Mouse (Mus musculus): ENCODE results near the gene Ifrd2. TPM values are rescaled to one million over a fixed set of nuclear protein-coding genes. Genes with fewer than 3 reads are reported as not detected.
A peak's percentile ranks its signal among the peaks of the same experiment; 100 is the strongest.

Gene Ifrd2
- polyA plus RNA-seq, 1 experiment from 2014 or later, result 19.1 TPM

DNA sequence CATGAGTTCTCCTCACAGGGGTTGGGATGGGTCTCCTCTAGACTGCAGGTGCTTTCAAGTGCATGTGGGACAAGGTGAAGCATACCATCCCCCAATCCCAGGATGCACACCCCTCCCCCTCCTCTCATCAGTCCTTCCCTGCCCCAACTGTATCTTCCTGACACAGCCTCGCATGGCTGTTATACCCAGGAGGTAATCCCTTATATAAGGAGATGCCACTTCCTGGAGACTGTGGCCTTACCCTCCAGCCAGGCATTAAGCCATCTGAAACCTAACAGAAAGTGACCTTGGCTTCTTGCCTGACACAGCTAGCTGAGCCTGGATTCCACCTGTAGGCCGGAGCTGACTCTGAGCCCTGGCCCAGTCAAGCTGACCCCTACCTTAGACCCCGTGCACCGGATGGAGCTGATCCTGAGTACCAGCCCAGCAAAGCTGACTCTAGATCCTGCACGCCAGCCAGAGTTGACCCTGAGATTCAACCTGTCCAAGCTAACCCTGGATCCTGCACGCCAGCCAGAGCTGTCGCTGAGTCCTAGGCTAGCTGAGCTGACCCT, 4.9 kb upstream of the Ifrd2 start:
- CTCF ChIA-PET, result no interaction called here
- TF ChIP-seq CTCF (IDR thresholded peaks at IDR 0.05), result no peak
- DNase-seq (ENCODE audit: low read depth, low spot score), result no peak
- in situ Hi-C loops (cut with MboI; ENCODE audit: low pct_unique_long_range_greater_than_20kb), result no loop called here
- no peaks in the 10 kb centered on the region for H3K27me3 ChIP-seq
- POLR2A ChIA-PET, result interaction anchor here (1.1 to 3.2 kb wide), 2 partner anchors 17 to 20 kb away, joined by 3 to 9 read pairs; partner anchors contain the start of gene Tusc2
- no peak for ATAC-seq

DNA sequence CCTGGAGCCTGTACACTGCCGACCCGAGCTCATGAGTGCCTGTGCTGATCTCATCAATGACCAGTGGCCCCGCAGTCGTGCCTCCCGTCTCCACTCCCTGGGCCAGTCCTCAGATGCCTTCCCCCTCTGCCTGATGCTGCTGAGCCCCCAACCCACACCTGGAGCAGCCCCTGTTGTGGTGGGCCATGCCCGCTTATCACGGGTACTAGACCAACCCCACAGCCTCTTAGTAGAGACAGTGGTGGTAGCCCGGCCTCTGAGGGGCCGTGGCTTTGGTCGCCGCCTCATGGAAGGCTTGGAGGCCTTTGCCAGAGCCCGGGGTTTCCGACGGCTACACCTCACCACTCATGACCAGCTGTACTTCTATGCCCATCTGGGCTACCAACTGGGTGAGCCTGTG, 4.3 kb upstream of the Ifrd2 start:
- CTCF ChIA-PET, result no interaction called here
- DNase-seq (ENCODE audit: low read depth, low spot score) (no peak), ATAC-seq (no peak)
- in situ Hi-C loops (cut with MboI; ENCODE audit: low pct_unique_long_range_greater_than_20kb), result no loop called here
- no peak for TF ChIP-seq CTCF (IDR thresholded peaks at IDR 0.05)
- POLR2A ChIA-PET, result no interaction called here
- no peaks in the 10 kb centered on the region for H3K27me3 ChIP-seq

DNA sequence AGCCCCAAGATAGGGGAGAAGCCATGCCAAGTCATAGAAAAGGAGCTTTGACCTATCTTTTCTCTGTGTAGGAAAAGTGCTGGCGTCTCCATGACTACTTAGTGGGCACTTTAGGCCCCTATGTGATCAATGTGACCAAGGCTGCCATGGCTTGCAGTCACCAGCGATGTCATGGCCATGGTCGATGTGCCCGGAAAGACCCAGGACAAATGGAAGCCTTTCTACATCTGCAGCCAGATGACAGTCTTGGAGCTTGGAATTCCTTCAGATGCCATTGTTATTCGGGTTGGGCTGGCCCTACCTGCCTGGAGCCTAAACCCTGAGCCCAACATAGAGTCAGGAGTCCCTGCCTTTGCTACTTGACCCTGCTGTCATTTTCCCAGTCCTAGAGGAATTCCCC, 938 bp upstream of the Ifrd2 start:
- ChIA-PET CTCF (interaction anchor here (1.5 to 1.6 kb wide), 2 partner anchors 17 to 21 kb away, joined by 3 to 5 read pairs; no protein-coding TSS in a partner anchor), POLR2A (interaction anchor here (1.5 kb wide), 1 partner anchor 32 kb away, joined by 3 read pairs; no protein-coding TSS in a partner anchor)
- no peak for TF ChIP-seq CTCF (IDR thresholded peaks at IDR 0.05)
- ATAC-seq (no peak), DNase-seq (ENCODE audit: low read depth, low spot score) (no peak)
- in situ Hi-C loops (cut with MboI; ENCODE audit: low pct_unique_long_range_greater_than_20kb), result no loop called here
- H3K27me3 ChIP-seq, result no peaks in the 10 kb centered on the region

DNA sequence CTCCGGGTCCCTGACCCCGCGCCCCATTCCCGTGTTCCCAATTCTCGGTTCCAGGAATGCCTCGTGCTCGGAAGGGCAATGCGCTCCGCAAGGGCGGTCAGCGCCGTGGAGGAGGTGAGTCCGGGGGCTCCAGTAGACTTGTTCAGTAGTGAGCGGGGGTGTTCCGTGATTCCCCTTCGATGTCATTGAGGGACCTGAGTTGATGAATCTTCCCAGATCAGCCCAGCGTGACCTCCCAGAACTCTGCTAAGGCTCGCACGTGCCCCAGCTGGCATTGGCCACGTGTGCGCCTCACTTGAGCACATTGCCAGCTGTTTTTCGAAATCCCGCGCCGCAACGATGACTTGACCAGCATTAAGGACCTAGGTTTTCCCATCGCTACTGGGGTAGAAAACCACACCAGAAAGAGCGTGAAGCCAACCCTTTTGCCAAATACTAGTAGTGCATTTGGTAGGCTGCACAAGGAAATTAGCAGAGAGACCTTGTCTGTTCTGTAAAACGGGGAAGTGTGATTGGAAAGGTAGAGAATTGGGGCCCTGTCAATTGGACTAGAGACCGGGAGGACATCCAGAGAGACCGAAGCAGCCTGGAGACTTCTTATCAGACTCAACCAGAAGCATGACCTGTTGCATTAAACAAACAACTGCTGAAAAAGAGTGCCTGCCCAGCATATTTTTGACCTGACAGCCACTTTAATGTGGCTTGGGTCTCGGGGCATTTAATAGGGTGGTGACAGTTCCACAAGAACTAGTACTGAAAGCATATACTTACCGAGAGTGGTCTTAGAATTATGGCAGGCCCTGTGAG, 594 bp downstream of the Ifrd2 start:
- DNase-seq (ENCODE audit: low read depth, low spot score), result no peak
- ChIA-PET CTCF (interaction anchor here (1.0 to 1.6 kb wide), 2 partner anchors 19 to 25 kb away, joined by 4 to 5 read pairs; no protein-coding TSS in a partner anchor), POLR2A (interaction anchor here (0.9 to 1.5 kb wide), 4 partner anchors 9 to 47 kb away, joined by 3 to 5 read pairs (median 4); partner anchors contain the start of genes Gnai2 and Naa80)
- TF ChIP-seq CTCF (IDR thresholded peaks at IDR 0.05), result no peak
- in situ Hi-C loops (cut with MboI; ENCODE audit: low pct_unique_long_range_greater_than_20kb), result no loop called here
- H3K27me3 ChIP-seq, result no peaks in the 10 kb centered on the region
- ATAC-seq, result peak; percentile 29

GRCm38 (mm10) chr9:107590058-107590772, 2.8 kb downstream of the Ifrd2 start:
- in situ Hi-C loops (cut with MboI; ENCODE audit: low pct_unique_long_range_greater_than_20kb), result no loop called here
- no peak for DNase-seq (ENCODE audit: low read depth, low spot score)
- no peak for ATAC-seq
- TF ChIP-seq CTCF (IDR thresholded peaks at IDR 0.05), result no peak
- ChIA-PET POLR2A (no interaction called here), CTCF (interaction anchor here (0.9 to 1.3 kb wide), 3 partner anchors 22 to 54 kb away, joined by 3 to 4 read pairs (median 3); no protein-coding TSS in a partner anchor)
- no peaks in the 10 kb centered on the region for H3K27me3 ChIP-seq

- in situ Hi-C loops (cut with MboI; ENCODE audit: low pct_unique_long_range_greater_than_20kb), result no loop called here
- POLR2A ChIA-PET, result no interaction called here
- ATAC-seq (no peak), DNase-seq (ENCODE audit: low read depth, low spot score) (no peak)
- H3K27me3 ChIP-seq, result no peaks in the 10 kb centered on the region
- no peak for TF ChIP-seq CTCF (IDR thresholded peaks at IDR 0.05)
- CTCF ChIA-PET, result interaction anchor here (0.9 to 1.3 kb wide), 2 partner anchors 24 to 54 kb away, joined by 3 read pairs; no protein-coding TSS in a partner anchor
Observed at GRCm38 (mm10) chr9:107590773-107591060, 3.3 kb downstream of the Ifrd2 start.

GRCm38 (mm10) chr9:107593101-107593976, 5.9 kb downstream of the Ifrd2 start:
- CTCF ChIA-PET, result no interaction called here
- TF ChIP-seq CTCF (IDR thresholded peaks at IDR 0.05), result no peak
- POLR2A ChIA-PET, result interaction anchor here (1.2 kb wide), 1 partner anchor 18 kb away, joined by 3 read pairs; no protein-coding TSS in a partner anchor
- no peaks in the 10 kb centered on the region for H3K27me3 ChIP-seq
- ATAC-seq, result peak; percentile 2
- DNase-seq (ENCODE audit: low read depth, low spot score), result no peak
- in situ Hi-C loops (cut with MboI; ENCODE audit: low pct_unique_long_range_greater_than_20kb), result no loop called here

GRCm38 (mm10) chr9:107594281-107595062, 7.0 kb downstream of the Ifrd2 start:
- POLR2A ChIA-PET, result interaction anchor here (0.6 to 1.2 kb wide), 2 partner anchors 19 to 37 kb away, joined by 3 to 4 read pairs; no protein-coding TSS in a partner anchor

More at GRCm38 (mm10) chr9:107594281-107595062, 7.0 kb downstream of the Ifrd2 start:
- ATAC-seq (no peak), DNase-seq (ENCODE audit: low read depth, low spot score) (no peak)
- H3K27me3 ChIP-seq, result no peaks in the 10 kb centered on the region
- in situ Hi-C loops (cut with MboI; ENCODE audit: low pct_unique_long_range_greater_than_20kb), result no loop called here
- TF ChIP-seq CTCF (IDR thresholded peaks at IDR 0.05), result no peak
- CTCF ChIA-PET, result interaction anchor here (0.6 to 1.1 kb wide), 2 partner anchors 14 to 50 kb away, joined by 3 read pairs; partner anchors contain the start of gene Hyal3

Measured in Patski (cell line).